Mouse (Mus musculus): ENCODE results near the gene Mrrf.
A peak's percentile ranks its signal among the peaks of the same experiment; 100 is the strongest.

Mrrf gene

DNA sequence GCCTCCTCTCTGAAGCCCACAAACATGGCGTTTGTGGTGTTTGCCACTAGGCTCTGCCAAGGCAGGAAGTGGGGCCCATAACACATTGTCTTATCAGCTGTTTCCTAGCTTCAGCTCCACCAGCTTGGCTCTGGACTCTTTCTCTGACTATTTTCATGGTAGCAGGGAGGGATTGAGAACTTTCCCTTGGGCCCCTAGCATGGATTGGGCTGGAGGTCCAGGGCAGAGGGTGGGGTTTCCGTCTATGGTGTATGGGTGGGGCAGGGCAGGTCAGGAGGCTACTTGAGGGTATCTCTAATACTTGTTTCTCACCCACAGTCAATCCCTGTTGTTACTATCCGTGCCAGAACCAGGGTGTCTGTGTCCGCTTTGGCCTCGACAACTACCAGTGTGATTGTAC lies 100.7 kb downstream of the Mrrf start:
- TF ChIP-seq CTCF (conservative IDR thresholded peaks at IDR 0.05; ENCODE audit: low read length) (no peak), POU5F1 (IDR thresholded peaks at IDR 0.05; ENCODE audit: borderline replicate concordance, low read length) (no peak), NANOG (IDR thresholded peaks at IDR 0.05; ENCODE audit: borderline replicate concordance, low read length) (no peak)
- Histone ChIP-seq H3K36me3 (ENCODE audit: insufficient read depth, low read length) (no peaks in the 10 kb centered on the region), H3K4me1 (replicated peaks; ENCODE audit: low read depth, low read length) (peaks cover 3% of the 10 kb centered on the region; the same call in 1 of the 2 replicates), H3K9me3 (ENCODE audit: low read length) (no peaks in the 10 kb centered on the region), H3K4me3 (replicated peaks; ENCODE audit: low read length) (no peak overlapping the region), H3K27me3 (ENCODE audit: insufficient read depth, low read length) (peaks cover 37% of the 10 kb centered on the region)

DNA sequence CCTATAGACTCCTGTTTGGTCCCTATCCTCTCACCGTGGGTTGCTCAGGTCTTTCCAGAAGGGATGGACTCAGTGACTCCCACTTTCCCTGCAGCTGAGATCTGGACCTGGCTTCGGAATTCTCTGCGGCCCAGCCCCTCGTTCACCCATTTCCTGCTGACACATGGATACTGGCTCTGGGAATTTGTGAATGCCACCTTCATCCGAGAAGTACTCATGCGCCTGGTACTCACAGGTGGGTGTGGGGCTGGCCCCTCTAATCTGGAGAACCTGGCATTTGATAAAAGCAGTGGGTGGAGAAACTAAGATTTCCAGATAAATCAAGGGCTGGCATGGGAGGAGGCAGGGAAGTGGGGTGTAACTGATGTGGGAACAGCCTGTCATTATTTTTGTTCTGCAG lies 101.4 kb downstream of the Mrrf start:
- Histone ChIP-seq H3K36me3 (ENCODE audit: insufficient read depth, low read length) (no peaks in the 10 kb centered on the region), H3K4me3 (replicated peaks; ENCODE audit: low read length) (no peak overlapping the region), H3K4me1 (replicated peaks; ENCODE audit: low read depth, low read length) (peaks cover 3% of the 10 kb centered on the region; the same call in 1 of the 2 replicates), H3K27me3 (ENCODE audit: insufficient read depth, low read length) (peaks cover 38% of the 10 kb centered on the region), H3K9me3 (ENCODE audit: low read length) (no peaks in the 10 kb centered on the region)
- TF ChIP-seq CTCF (conservative IDR thresholded peaks at IDR 0.05; ENCODE audit: low read length) (no peak), NANOG (IDR thresholded peaks at IDR 0.05; ENCODE audit: borderline replicate concordance, low read length) (no peak), POU5F1 (IDR thresholded peaks at IDR 0.05; ENCODE audit: borderline replicate concordance, low read length) (no peak)

DNA sequence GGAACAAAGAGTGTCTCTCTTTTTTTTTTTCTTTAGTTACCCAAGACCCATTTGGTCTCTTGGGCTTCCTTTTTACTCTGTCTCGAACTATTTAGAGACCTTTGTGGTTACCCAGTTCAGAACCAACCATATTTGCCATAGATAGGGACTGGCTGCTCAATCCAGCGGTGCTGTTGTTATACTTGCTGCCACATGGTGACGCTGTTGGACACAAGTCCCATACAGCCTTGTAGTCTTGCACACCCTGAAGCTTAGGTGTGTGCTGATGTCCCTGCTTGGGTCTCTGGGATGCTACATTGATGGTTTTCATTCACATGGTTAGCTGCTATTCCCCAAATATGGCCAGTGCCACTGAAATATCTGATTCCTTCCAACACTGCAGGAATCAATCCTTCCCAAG lies 102.3 kb downstream of the Mrrf start:
- Histone ChIP-seq H3K36me3 (ENCODE audit: insufficient read depth, low read length) (no peaks in the 10 kb centered on the region), H3K27me3 (ENCODE audit: insufficient read depth, low read length) (peaks cover 43% of the 10 kb centered on the region), H3K4me3 (replicated peaks; ENCODE audit: low read length) (no peak overlapping the region), H3K4me1 (replicated peaks; ENCODE audit: low read depth, low read length) (peaks cover 3% of the 10 kb centered on the region; the same call in 1 of the 2 replicates), H3K9me3 (ENCODE audit: low read length) (no peaks in the 10 kb centered on the region)
- no peak for TF ChIP-seq POU5F1 (IDR thresholded peaks at IDR 0.05; ENCODE audit: borderline replicate concordance, low read length)
- peak; percentile 43 for TF ChIP-seq CTCF (conservative IDR thresholded peaks at IDR 0.05; ENCODE audit: low read length)

DNA sequence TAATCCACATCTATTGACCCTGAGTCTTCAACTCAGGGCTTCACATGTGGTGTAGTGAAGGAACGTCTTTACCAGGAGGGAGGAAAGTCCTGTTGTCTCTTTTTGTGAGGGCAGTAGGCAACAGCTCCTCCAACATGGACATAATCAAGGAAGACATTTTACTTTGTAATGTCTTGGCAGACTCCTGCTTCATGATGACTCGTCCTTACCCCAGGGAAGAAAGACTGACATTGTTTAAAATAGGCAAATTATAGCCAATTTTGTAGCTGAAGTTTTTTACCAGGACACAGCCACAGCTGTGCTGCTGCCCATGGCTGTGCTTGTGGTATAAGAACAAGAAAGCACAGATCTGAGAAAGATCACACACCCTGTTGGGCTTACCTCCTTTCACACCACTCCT lies 102.8 kb downstream of the Mrrf start:
- Histone ChIP-seq H3K4me3 (replicated peaks; ENCODE audit: low read length) (no peak overlapping the region), H3K9me3 (ENCODE audit: low read length) (no peaks in the 10 kb centered on the region), H3K36me3 (ENCODE audit: insufficient read depth, low read length) (no peaks in the 10 kb centered on the region), H3K27me3 (ENCODE audit: insufficient read depth, low read length) (peaks cover 40% of the 10 kb centered on the region), H3K4me1 (replicated peaks; ENCODE audit: low read depth, low read length) (peaks cover 3% of the 10 kb centered on the region; the same call in 1 of the 2 replicates)
- TF ChIP-seq POU5F1 (IDR thresholded peaks at IDR 0.05; ENCODE audit: borderline replicate concordance, low read length) (no peak), NANOG (IDR thresholded peaks at IDR 0.05; ENCODE audit: borderline replicate concordance, low read length) (no peak), CTCF (conservative IDR thresholded peaks at IDR 0.05; ENCODE audit: low read length) (no peak)
